Mouse (Mus musculus) limb, embryonic 12.5 days (tissue): ENCODE measurements around the gene Gucy2d. TPM values are rescaled to one million over a fixed set of nuclear protein-coding genes. Genes with fewer than 3 reads are reported as not detected.

Experiments
- ATAC-seq: fragments of 200-750 bp; cut with Nextera tagmentation; 2 replicates; pipeline ENCODE4 v1.8.0; 2017; ENCODE audit warnings: low read depth, moderate TSS enrichment; ENCODE audit not compliant: insufficient number of reproducible peaks, insufficient read depth, low FRiP score, low TSS enrichment
- H3K27ac ChIP-seq: fragments of 300-500 bp; sonication (generic); 2 replicates; pipeline ENCODE4 v1.5.1; 2016; ENCODE audit warnings: mild to moderate bottlenecking, moderate library complexity
- H3K27me3 ChIP-seq: fragments of 300-500 bp; sonication (generic); 2 replicates; pipeline ENCODE4 v1.6.1; 2016; ENCODE audit warnings: mild to moderate bottlenecking, moderate library complexity
- H3K36me3 ChIP-seq: fragments of 300-500 bp; sonication (generic); 2 replicates; pipeline ENCODE4 v1.6.1; 2016; ENCODE audit warnings: mild to moderate bottlenecking, moderate library complexity
- H3K4me1 ChIP-seq: fragments of 300-500 bp; sonication (generic); replicated peaks from 2 replicates; pipeline ENCODE4 v1.6.1; 2016
- H3K4me2 ChIP-seq: fragments of 300-500 bp; sonication (generic); 2 replicates; pipeline ENCODE4 v1.6.1; 2016; ENCODE audit warnings: mild to moderate bottlenecking, moderate library complexity
- H3K4me3 ChIP-seq: fragments of 300-500 bp; sonication (generic); replicated peaks from 2 replicates; pipeline ENCODE4 v1.5.1; 2016; ENCODE audit warnings: mild to moderate bottlenecking
- H3K9ac ChIP-seq: fragments of 300-500 bp; sonication (generic); replicated peaks from 2 replicates; pipeline ENCODE4 v1.6.1; 2016; ENCODE audit warnings: mild to moderate bottlenecking, moderate library complexity
- H3K9me3 ChIP-seq: fragments of 300-500 bp; sonication (generic); 2 replicates; pipeline ENCODE4 v1.6.1; 2016; ENCODE audit warnings: mild to moderate bottlenecking, moderate library complexity
- WGBS: fragments of 180-500 bp; shearing (Covaris S2); methylation state at CpG from one replicate; pipeline ENCODE4 v1.1.7; 2016; 5-methylcytosine and 5-hydroxymethylcytosine counted together
- polyA plus RNA-seq: library from polyadenylated mRNA; unstranded; fragments of >200 nt; fragmentation: Nextera tagmentation; extraction: Ambion mirVana; gene quantifications from 2 replicates; pipeline ENCODE4 v1.2.1, GENCODE M21; 2016

Gucy2d gene
- polyA plus RNA-seq, 1 experiment from 2014 or later: 0.08 TPM

GRCm38 (mm10) chr7:98418031-98418805 lies 22.0 kb upstream of the Gucy2d start:
- no peak for ATAC-seq
- H3K9me3 ChIP-seq: no peaks in the 10 kb centered on the region

GRCm38 (mm10) chr7:98419366-98419765 lies 20.9 kb upstream of the Gucy2d start:
- peak overlapping the region; percentile 4; the same call in 1 of the 2 replicates for H3K4me2 ChIP-seq
- ATAC-seq: no peak
- no peaks in the 10 kb centered on the region for H3K27me3 ChIP-seq
- peaks cover 30% of the 10 kb centered on the region for H3K4me1 ChIP-seq
- H3K36me3 ChIP-seq: no peaks in the 10 kb centered on the region
- no peaks in the 10 kb centered on the region for H3K9me3 ChIP-seq
- peak overlapping the region; percentile 34; the same call in 1 of the 2 replicates for H3K9ac ChIP-seq
- H3K27ac ChIP-seq: peak overlapping the region; percentile 62; the same call in 1 of the 2 replicates
- no peak overlapping the region for H3K4me3 ChIP-seq
- WGBS: 40% methylated on average over 5 of the region's 5 CpGs

More at GRCm38 (mm10) chr7:98418031-98418805, 22.0 kb upstream of the Gucy2d start:
- WGBS: 75% methylated on average over 17 of the region's 17 CpGs
- Histone ChIP-seq H3K4me3 (no peak overlapping the region), H3K9ac (no peak overlapping the region), H3K27me3 (no peaks in the 10 kb centered on the region), H3K27ac (no peak overlapping the region), H3K4me1 (peaks cover 24% of the 10 kb centered on the region), H3K36me3 (no peaks in the 10 kb centered on the region), H3K4me2 (no peak overlapping the region)

GRCm38 (mm10) chr7:98423546-98423945 lies 16.7 kb upstream of the Gucy2d start:
- Histone ChIP-seq H3K27ac (peak overlapping the region; percentile 41; the same call in 1 of the 2 replicates), H3K4me3 (no peak overlapping the region), H3K4me1 (peaks cover 21% of the 10 kb centered on the region), H3K36me3 (no peaks in the 10 kb centered on the region), H3K27me3 (no peaks in the 10 kb centered on the region), H3K9me3 (no peaks in the 10 kb centered on the region), H3K9ac (no peak overlapping the region), H3K4me2 (no peak overlapping the region)
- ATAC-seq: no peak
- WGBS: 69% methylated on average over 11 of the region's 11 CpGs

GRCm38 (mm10) chr7:98424396-98424795 lies 15.8 kb upstream of the Gucy2d start:
- Histone ChIP-seq H3K4me2 (no peak overlapping the region), H3K9ac (no peak overlapping the region), H3K4me3 (no peak overlapping the region), H3K27me3 (no peaks in the 10 kb centered on the region), H3K27ac (no peak overlapping the region; the same call in 1 of the 2 replicates), H3K4me1 (peaks cover 17% of the 10 kb centered on the region), H3K9me3 (no peaks in the 10 kb centered on the region), H3K36me3 (no peaks in the 10 kb centered on the region)
- ATAC-seq: no peak
- WGBS: 51% methylated on average over 6 of the region's 6 CpGs

GRCm38 (mm10) chr7:98425551-98425950 lies 14.7 kb upstream of the Gucy2d start:
- Histone ChIP-seq H3K4me2 (no peak overlapping the region), H3K27ac (no peak overlapping the region), H3K27me3 (no peaks in the 10 kb centered on the region), H3K4me1 (peaks cover 15% of the 10 kb centered on the region), H3K4me3 (no peak overlapping the region), H3K9ac (no peak overlapping the region), H3K9me3 (no peaks in the 10 kb centered on the region), H3K36me3 (no peaks in the 10 kb centered on the region)
- 91% methylated on average over 3 of the region's 3 CpGs for WGBS
- no peak for ATAC-seq

- Histone ChIP-seq H3K4me2 (no peak overlapping the region), H3K9ac (no peak overlapping the region), H3K4me1 (peaks cover 17% of the 10 kb centered on the region), H3K36me3 (no peaks in the 10 kb centered on the region), H3K9me3 (no peaks in the 10 kb centered on the region), H3K27me3 (no peaks in the 10 kb centered on the region), H3K27ac (0 out of 2 replicates have a peak overlapping the region, but pooled peaks have one; percentile 1), H3K4me3 (no peak overlapping the region)
- 85% methylated on average over 5 of the region's 5 CpGs for WGBS
- ATAC-seq: no peak
These were observed 13.6 kb upstream of the Gucy2d start for GRCm38 (mm10) chr7:98426641-98427040.

- ATAC-seq: no peak
- Histone ChIP-seq H3K27ac (no peak overlapping the region), H3K4me3 (no peak overlapping the region), H3K27me3 (no peaks in the 10 kb centered on the region), H3K36me3 (no peaks in the 10 kb centered on the region), H3K9me3 (no peaks in the 10 kb centered on the region), H3K4me2 (no peak overlapping the region), H3K4me1 (peaks cover 17% of the 10 kb centered on the region), H3K9ac (no peak overlapping the region)
- 76% methylated on average over 11 of the region's 11 CpGs for WGBS
These were observed 12.9 kb upstream of the Gucy2d start for GRCm38 (mm10) chr7:98427115-98427835.

- WGBS: 92% methylated on average over 3 of the region's 3 CpGs
- Histone ChIP-seq H3K4me1 (peaks cover 12% of the 10 kb centered on the region; the same call in 1 of the 2 replicates), H3K9ac (no peak overlapping the region), H3K9me3 (no peaks in the 10 kb centered on the region), H3K27me3 (no peaks in the 10 kb centered on the region), H3K36me3 (no peaks in the 10 kb centered on the region), H3K4me3 (no peak overlapping the region), H3K4me2 (no peak overlapping the region), H3K27ac (no peak overlapping the region)
- no peak for ATAC-seq
These were observed 10.6 kb upstream of the Gucy2d start for GRCm38 (mm10) chr7:98429579-98429978.

GRCm38 (mm10) chr7:98430785-98431184 lies 9.4 kb upstream of the Gucy2d start:
- H3K9ac ChIP-seq: no peak overlapping the region
- no peaks in the 10 kb centered on the region for H3K36me3 ChIP-seq
- no peak overlapping the region for H3K27ac ChIP-seq
- H3K27me3 ChIP-seq: no peaks in the 10 kb centered on the region
- no peak overlapping the region for H3K4me2 ChIP-seq
- H3K9me3 ChIP-seq: no peaks in the 10 kb centered on the region
- no peak; the same call in 1 of the 2 replicates for ATAC-seq
- H3K4me1 ChIP-seq: peaks cover 12% of the 10 kb centered on the region; the same call in 1 of the 2 replicates
- no peak overlapping the region for H3K4me3 ChIP-seq
- 36% methylated on average over 3 of the region's 3 CpGs for WGBS

GRCm38 (mm10) chr7:98437629-98438028 lies 2.6 kb upstream of the Gucy2d start:
- Histone ChIP-seq H3K4me2 (no peak overlapping the region), H3K27me3 (peaks cover 5% of the 10 kb centered on the region; the same call in 1 of the 2 replicates), H3K4me1 (no peaks in the 10 kb centered on the region), H3K4me3 (no peak overlapping the region), H3K27ac (no peak overlapping the region), H3K36me3 (no peaks in the 10 kb centered on the region), H3K9me3 (no peaks in the 10 kb centered on the region), H3K9ac (no peak overlapping the region)
- ATAC-seq: no peak
- 34% methylated on average over 9 of the region's 9 CpGs for WGBS

- H3K36me3 ChIP-seq: no peaks in the 10 kb centered on the region
- H3K9ac ChIP-seq: no peak overlapping the region
- WGBS: 72% methylated on average over 3 of the region's 3 CpGs
- H3K4me2 ChIP-seq: no peak overlapping the region
- H3K27me3 ChIP-seq: peaks cover 5% of the 10 kb centered on the region; the same call in 1 of the 2 replicates
- H3K9me3 ChIP-seq: no peaks in the 10 kb centered on the region
- H3K4me3 ChIP-seq: no peak overlapping the region
- no peak for ATAC-seq
- no peaks in the 10 kb centered on the region for H3K4me1 ChIP-seq
- H3K27ac ChIP-seq: no peak overlapping the region
These were observed 6.7 kb downstream of the Gucy2d start for GRCm38 (mm10) chr7:98446873-98447272.
